Mouse (Mus musculus) E14TG2a.4 (cell line): ENCODE measurements around the gene Ucn3.

Source experiments
- CTCF ChIP-seq: conservative IDR thresholded peaks from 2 replicates; pipeline ENCODE4 v1.5.1; 2014; ENCODE audit warnings: low read length
- NANOG ChIP-seq: IDR thresholded peaks from 2 replicates; pipeline ENCODE4 v1.6.1; 2014; ENCODE audit warnings: borderline replicate concordance, low read length, mixed read lengths

GRCm38 (mm10) chr13:3894549-3894948, 50.6 kb downstream of the Ucn3 start:
- TF ChIP-seq CTCF (no peak), NANOG (no peak)
